Mouse (Mus musculus): ENCODE measurements around the gene Ubxn7.

DNA sequence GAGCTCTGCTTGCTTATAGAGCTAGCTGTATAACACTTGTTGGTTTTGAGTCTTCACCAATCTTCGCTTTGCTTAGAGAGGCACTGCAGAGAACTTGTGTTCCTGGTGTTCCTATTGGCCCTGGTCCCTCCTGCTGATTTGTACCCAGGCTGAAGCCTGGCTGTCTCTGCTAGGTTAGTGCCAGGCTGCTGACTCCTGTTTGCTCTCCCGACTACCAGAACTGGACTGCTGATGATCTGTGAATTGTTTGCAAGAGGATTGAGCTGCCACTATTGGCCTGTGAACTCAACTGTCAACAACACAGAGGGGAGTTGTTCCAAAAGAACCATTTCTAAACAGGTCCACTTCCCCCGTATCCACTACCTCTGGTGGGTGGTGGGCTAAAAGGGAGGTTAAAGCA lies 109.4 kb downstream of the Ubxn7 start:
- TF ChIP-seq CTCF (IDR thresholded peaks at IDR 0.05; ENCODE audit: insufficient read depth, low read length) (no peak), POLR2A (IDR thresholded peaks at IDR 0.05; ENCODE audit: borderline replicate concordance, extremely low read depth, low read depth, low read length) (no peak)
